Mouse (Mus musculus) heart, embryonic 11.5 days (tissue): Measurements from ENCODE around the gene Tef. TPM values are rescaled to one million over a fixed set of nuclear protein-coding genes. Genes with fewer than 3 reads are reported as not detected.

Experiments used
- ATAC-seq: fragments of 200-750 bp; cut with Nextera tagmentation; replicated peaks from 2 replicates; pipeline ENCODE4 v1.8.0; 2017; ENCODE audit warnings: moderate library complexity; ENCODE audit not compliant: insufficient number of reproducible peaks, low FRiP score, low TSS enrichment
- H3K27ac ChIP-seq: fragments of 300-500 bp; sonication (generic); 2 replicates; pipeline ENCODE4 v1.5.1; 2014; ENCODE audit warnings: mild to moderate bottlenecking, low read depth, low read length
- H3K27me3 ChIP-seq: fragments of 300-500 bp; sonication (generic); 2 replicates; pipeline ENCODE4 v1.6.1; 2014; ENCODE audit warnings: mild to moderate bottlenecking, low read length, mixed read lengths; ENCODE audit not compliant: control insufficient read depth, insufficient read depth
- H3K36me3 ChIP-seq: fragments of 300-500 bp; sonication (generic); 2 replicates; pipeline ENCODE4 v1.6.1; 2014; ENCODE audit warnings: mild to moderate bottlenecking, low read length, moderate library complexity, mixed read lengths; ENCODE audit not compliant: control insufficient read depth, insufficient read depth
- H3K4me1 ChIP-seq: fragments of 300-500 bp; sonication (generic); 2 replicates; pipeline ENCODE4 v1.6.1; 2014; ENCODE audit warnings: low read length; ENCODE audit not compliant: control insufficient read depth, insufficient read depth
- H3K4me2 ChIP-seq: fragments of 300-500 bp; sonication (generic); 2 replicates; pipeline ENCODE4 v1.6.1; 2014; ENCODE audit warnings: mild to moderate bottlenecking, moderate library complexity
- H3K4me3 ChIP-seq: fragments of 300-500 bp; sonication (generic); 2 replicates; pipeline ENCODE4 v1.5.1; 2014; ENCODE audit warnings: low read depth, low read length
- H3K9ac ChIP-seq: fragments of 300-500 bp; sonication (generic); 2 replicates; pipeline ENCODE4 v1.6.1; 2014; ENCODE audit warnings: mild to moderate bottlenecking, low read depth, low read length, moderate library complexity
- H3K9me3 ChIP-seq: fragments of 300-500 bp; sonication (generic); replicated peaks from 2 replicates; pipeline ENCODE4 v1.6.1; 2016; ENCODE audit warnings: low read length; ENCODE audit not compliant: control insufficient read depth
- WGBS: fragments of 180-500 bp; shearing (Covaris S2); extraction: QIAGEN DNeasy Blood & Tissue Kit; methylation state at CpG from one replicate; pipeline ENCODE4 v1.1.7; 2014; ENCODE audit not compliant: insufficient replicate concordance; 5-methylcytosine and 5-hydroxymethylcytosine counted together
- polyA plus RNA-seq: library from polyadenylated mRNA; unstranded; fragments of >200 nt; fragmentation: Nextera tagmentation; extraction: Ambion mirVana; gene quantifications from 2 replicates; pipeline ENCODE4 v1.2.1, GENCODE M21; 2014

Tef gene
- polyA plus RNA-seq, 1 experiment from 2014 or later = 15.0 TPM

DNA sequence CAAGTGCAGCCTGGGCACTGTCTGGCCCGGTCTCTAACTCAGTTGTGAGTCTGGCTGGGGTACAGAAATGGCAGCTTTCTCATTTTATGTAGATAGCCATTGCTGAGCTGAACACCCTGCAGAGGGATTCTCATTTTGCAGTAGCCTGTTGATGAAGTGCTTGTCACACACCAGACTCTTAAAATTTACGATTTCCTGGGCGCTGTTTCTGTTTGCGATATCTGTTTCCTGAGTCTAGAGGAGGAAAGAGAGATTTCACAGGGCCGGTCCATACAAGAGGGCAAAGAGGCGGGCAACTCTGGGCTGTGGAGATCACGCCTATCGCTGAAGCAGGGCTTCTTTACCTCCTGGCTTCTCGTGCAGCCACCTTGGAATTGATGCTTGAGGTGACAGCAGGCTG, 36.6 kb upstream of the Tef start:
- Histone ChIP-seq H3K9me3 (no peaks in the 10 kb centered on the region), H3K27me3 (no peaks in the 10 kb centered on the region), H3K4me2 (no peak overlapping the region), H3K27ac (no peak overlapping the region), H3K36me3 (peaks cover 12% of the 10 kb centered on the region), H3K4me1 (0 out of 2 replicates have a peak, but pooled peaks cover 6% of the 10 kb centered on the region), H3K4me3 (no peak overlapping the region), H3K9ac (no peak overlapping the region)
- WGBS = 83% methylated on average over 9 of the region's 9 CpGs
- no peak for ATAC-seq

DNA sequence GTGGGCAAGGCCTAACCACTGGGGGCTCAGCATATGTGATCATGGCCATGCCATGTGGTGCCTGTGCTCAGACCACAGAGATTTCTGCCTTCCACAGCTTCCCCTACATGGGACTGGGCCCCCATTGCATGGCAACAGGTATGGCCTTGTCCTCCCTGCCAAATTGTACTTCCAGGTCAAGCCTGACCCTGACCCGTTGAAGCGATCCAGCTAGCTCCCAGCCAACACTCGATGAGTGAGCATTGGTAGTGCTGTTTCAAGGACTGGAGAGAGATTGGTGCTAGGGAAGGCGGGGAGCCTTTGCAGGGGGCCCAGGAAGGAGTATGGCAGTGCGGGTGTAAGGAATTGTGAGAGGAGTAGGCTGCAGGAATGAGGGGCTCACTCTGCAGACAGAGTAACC, 35.8 kb upstream of the Tef start:
- Histone ChIP-seq H3K36me3 (peaks cover 12% of the 10 kb centered on the region), H3K4me3 (no peak overlapping the region), H3K9ac (no peak overlapping the region), H3K4me1 (0 out of 2 replicates have a peak, but pooled peaks cover 6% of the 10 kb centered on the region), H3K27ac (no peak overlapping the region), H3K27me3 (no peaks in the 10 kb centered on the region), H3K4me2 (no peak overlapping the region), H3K9me3 (no peaks in the 10 kb centered on the region)
- ATAC-seq = no peak
- 87% methylated on average over 5 of the region's 5 CpGs for WGBS

DNA sequence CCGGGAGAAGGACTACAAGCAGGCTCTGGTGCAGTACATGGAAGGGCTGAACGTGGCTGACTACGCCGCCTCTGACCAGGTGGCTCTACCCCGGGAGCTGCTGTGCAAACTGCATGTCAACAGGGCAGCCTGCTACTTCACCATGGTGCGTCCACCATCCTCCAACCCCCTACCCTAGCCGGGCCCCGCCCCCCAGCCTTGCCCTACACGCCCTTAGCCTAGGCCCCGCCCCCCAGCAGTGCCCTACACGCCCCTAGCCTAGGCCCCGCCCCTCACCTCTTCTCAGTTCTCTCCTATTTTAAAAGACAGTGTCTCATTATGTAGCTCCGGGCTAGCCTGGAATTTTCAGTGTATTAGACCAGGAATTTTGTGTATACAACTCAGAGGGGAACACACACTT, 33.2 kb upstream of the Tef start:
- WGBS = 56% methylated on average over 13 of the region's 13 CpGs
- H3K36me3 ChIP-seq = peaks cover 22% of the 10 kb centered on the region
- peak; percentile 20; the same call in 1 of the 2 replicates for ATAC-seq

DNA sequence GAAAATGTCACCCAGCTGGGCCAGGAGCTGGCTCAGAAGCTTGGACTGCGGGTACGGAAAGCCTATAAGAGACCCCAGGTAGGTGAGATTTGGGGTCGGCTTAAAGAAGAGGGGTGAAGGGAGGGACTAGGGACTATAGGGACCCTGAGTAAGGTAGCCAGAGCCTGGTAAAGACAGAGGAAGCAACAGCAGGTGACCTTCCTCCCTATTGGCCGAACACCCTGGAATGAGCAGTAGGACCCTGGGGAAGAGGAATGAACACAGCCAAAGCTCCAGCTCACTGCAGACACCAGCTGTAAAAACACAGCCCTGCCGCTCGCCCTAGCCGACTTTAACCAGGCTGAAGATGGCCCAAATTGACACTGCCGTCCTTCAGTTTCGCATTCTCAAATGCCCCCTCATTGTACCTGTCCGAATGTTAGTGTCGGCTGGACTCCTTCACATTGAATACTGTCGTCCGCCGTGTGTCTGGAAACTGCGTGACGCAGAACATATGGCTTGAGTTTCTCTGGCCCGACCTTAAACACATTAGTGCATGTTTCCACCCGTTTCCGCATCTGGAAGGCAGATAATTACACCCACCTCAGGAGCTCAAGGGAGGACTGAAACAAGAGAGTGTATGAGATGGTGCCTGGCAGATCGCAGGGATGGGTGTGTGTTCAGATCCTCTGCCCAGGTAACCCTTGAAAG, 29.6 kb upstream of the Tef start:
- peaks cover 34% of the 10 kb centered on the region for H3K36me3 ChIP-seq
- no peak for ATAC-seq
- H3K4me2 ChIP-seq = no peak overlapping the region
- 80% methylated on average over 20 of the region's 20 CpGs for WGBS
- H3K27ac ChIP-seq = no peak overlapping the region
- H3K4me1 ChIP-seq = no peaks in the 10 kb centered on the region
- no peak overlapping the region for H3K4me3 ChIP-seq
- H3K27me3 ChIP-seq = no peaks in the 10 kb centered on the region
- 0 out of 2 replicates have a peak overlapping the region, but pooled peaks have one; percentile 28 for H3K9ac ChIP-seq
- H3K9me3 ChIP-seq = no peaks in the 10 kb centered on the region

More for the DNA sequence above, 33.2 kb upstream of the Tef start:
- Histone ChIP-seq H3K9ac (no peak overlapping the region), H3K27ac (no peak overlapping the region), H3K4me1 (0 out of 2 replicates have a peak, but pooled peaks cover 5% of the 10 kb centered on the region), H3K4me3 (no peak overlapping the region), H3K4me2 (no peak overlapping the region), H3K27me3 (no peaks in the 10 kb centered on the region), H3K9me3 (no peaks in the 10 kb centered on the region)

DNA sequence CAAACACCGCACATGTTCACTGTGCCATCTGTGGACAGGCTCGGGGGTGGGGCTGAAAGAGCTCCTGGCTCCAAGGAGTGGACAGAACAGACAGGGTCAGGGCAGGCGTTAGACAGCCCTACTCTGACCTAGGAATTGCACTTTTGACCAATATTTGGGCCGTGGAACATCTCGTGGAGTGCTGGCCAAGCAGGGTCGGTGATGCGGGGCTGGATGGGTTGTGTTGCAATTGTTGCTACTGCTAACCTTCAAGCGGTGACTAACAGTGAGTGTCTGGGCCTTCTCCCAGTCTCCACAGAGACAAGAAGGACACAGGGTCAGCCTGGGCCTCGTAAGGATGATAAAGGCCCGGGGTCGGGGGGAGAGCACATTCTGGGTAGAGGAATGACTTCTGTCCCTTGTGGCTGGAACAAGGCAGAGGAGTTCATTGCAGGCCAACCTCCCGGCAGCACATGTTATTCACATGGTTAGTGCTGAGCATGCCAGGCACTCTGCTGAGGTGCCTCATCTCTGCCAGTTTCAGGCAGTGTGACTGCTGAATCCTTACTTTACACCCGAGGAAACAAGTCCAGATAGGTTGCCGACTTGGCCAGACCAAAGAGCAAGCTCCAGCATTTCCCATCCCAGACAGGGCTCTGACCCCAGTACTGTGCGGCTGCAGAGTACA, 27.6 kb upstream of the Tef start:
- WGBS = 78% methylated on average over 15 of the region's 15 CpGs
- H3K36me3 ChIP-seq = peaks cover 42% of the 10 kb centered on the region
- no peak overlapping the region for H3K4me3 ChIP-seq
- no peak overlapping the region for H3K9ac ChIP-seq
- no peaks in the 10 kb centered on the region for H3K27me3 ChIP-seq
- no peak overlapping the region for H3K4me2 ChIP-seq
- no peak overlapping the region for H3K27ac ChIP-seq
- ATAC-seq = no peak
- H3K9me3 ChIP-seq = no peaks in the 10 kb centered on the region
- H3K4me1 ChIP-seq = no peaks in the 10 kb centered on the region

DNA sequence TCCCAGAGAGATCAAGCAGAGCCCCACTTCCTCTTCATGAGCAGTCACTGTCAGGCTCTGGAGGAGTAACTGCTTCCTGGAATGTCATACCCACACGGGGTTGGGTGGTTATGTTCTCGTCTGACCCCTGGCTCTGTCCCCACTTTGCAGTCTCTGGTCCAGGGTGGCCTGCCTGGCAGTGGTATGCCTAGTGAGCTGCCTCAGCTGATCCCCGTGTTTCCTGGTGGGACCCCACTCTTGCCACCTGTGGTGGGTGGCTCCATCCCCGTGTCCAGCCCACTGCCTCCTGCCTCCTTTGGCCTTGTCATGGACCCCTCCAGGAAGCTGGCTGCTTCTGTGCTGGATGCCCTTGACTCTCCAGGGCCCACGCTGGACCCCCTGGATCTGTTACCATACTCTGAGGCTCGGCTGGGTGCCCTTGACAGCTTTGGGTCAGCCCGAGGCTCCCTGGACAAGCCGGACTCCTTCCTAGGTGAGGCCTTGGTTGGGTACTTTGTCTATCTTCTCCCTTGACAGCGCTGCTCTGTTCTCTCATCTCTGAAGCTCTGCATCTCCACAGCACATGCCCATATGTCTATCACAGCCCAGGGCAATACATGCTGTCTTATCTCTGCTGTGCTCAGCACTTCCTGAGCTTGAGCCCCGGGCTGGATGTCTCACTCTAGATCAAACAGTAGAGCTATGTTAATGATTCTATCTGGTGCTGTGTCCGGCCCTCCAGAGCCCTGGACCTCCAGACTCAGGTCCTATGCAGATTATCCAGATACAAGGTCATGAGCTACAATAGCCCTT, 25.4 kb upstream of the Tef start:
- no peak overlapping the region for H3K27ac ChIP-seq
- 74% methylated on average over 11 of the region's 11 CpGs for WGBS

DNA sequence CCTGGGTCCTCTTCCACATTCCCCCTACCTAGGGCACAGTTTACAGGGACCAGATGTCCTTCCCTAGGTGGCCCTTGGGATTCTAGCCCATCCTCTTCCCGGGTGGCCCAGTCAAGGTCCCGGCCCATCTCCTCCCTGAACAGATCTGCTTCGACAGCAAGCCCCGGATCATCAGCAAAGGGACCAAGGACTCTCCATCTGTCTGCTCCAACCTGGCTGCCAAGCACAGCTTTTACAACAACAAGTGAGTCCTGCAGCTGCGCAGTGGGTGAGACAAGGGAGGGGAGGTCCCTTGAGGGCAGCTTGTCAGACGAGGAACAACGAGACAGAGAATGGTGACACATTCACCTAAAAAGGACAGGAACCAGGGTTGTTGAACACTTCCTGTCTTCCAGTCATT, 20.4 kb upstream of the Tef start:
- Histone ChIP-seq H3K27me3 (no peaks in the 10 kb centered on the region), H3K4me1 (no peaks in the 10 kb centered on the region), H3K27ac (no peak overlapping the region), H3K4me2 (no peak overlapping the region), H3K4me3 (no peak overlapping the region), H3K9ac (no peak overlapping the region), H3K36me3 (peaks cover 46% of the 10 kb centered on the region), H3K9me3 (no peaks in the 10 kb centered on the region)
- ATAC-seq = no peak
- 79% methylated on average over 7 of the region's 7 CpGs for WGBS

More for the DNA sequence above, 25.4 kb upstream of the Tef start:
- Histone ChIP-seq H3K4me2 (no peak overlapping the region), H3K9ac (no peak overlapping the region), H3K27me3 (no peaks in the 10 kb centered on the region), H3K36me3 (peaks cover 49% of the 10 kb centered on the region), H3K4me1 (no peaks in the 10 kb centered on the region), H3K4me3 (no peak overlapping the region), H3K9me3 (no peaks in the 10 kb centered on the region)
- no peak for ATAC-seq

DNA sequence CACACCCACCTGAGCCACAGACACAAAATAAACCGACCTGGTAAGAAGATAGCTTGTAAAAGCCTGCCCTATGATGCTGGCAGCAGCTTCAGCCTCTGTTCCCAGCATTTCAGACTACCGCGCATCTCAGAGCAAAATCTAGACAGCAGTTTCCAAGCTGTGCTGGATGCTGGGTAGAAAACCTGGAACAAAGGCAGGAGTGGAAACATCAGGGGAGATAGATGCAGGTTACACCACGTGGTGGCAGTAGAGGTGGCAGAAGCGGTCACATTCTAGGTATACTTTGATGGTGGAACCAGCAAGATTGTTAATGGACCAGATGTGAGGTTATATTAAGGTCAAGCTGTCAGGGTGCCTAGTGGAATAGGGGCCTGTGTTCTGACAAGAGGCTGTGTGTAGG, 17.5 kb upstream of the Tef start:
- no peak for ATAC-seq
- WGBS = 61% methylated on average over 5 of the region's 5 CpGs
- H3K9ac ChIP-seq = no peak overlapping the region
- peaks cover 34% of the 10 kb centered on the region for H3K36me3 ChIP-seq
- H3K4me1 ChIP-seq = no peaks in the 10 kb centered on the region
- no peaks in the 10 kb centered on the region for H3K9me3 ChIP-seq
- H3K27ac ChIP-seq = no peak overlapping the region
- no peak overlapping the region for H3K4me3 ChIP-seq
- no peak overlapping the region for H3K4me2 ChIP-seq
- H3K27me3 ChIP-seq = no peaks in the 10 kb centered on the region
